In genomic region chr9:98033273-98033855, GRCm38 (mm10) we compare ENCODE assay signal across 8 mouse cellular contexts. TPM values are rescaled to one million over a fixed set of nuclear protein-coding genes. Genes with fewer than 3 reads are reported as not detected.
DNase-seq lines count a peak whose midpoint lies in the region; ATAC-seq lines count a peak whose summit lies in the region.

No protein-coding gene starts in this region.

- peak overlapping the region; percentile 60 for H3K9ac ChIP-seq in heart, embryonic 14.5 days (ENCODE audit: low read length)
- H3K9ac ChIP-seq in midbrain, embryonic 14.5 days (replicated peaks; ENCODE audit: low read length), result peak overlapping the region; percentile 72

- peak; percentile 67 to 79 for DNase-seq in cerebellum, postnatal 10 days
- DNase-seq in kidney, postnatal 14 days, result peak; percentile 69
- peak; percentile 69 for DNase-seq in midbrain, embryonic 14.5 days
- DNase-seq in frontal cortex, postnatal 14 days (ENCODE audit: low spot score in 2 of 2), result no peak

- peaks cover 16% of the 10 kb centered on the region for H3K4me1 ChIP-seq in megakaryocyte, embryonic 14.5 days
- peaks cover 3 to 8% of the 10 kb centered on the region in 2 experiments; a peak in 3 of 4 replicates for H3K4me1 ChIP-seq in heart, embryonic 14.5 days (ENCODE audit: control insufficient read depth in 2 of 2, insufficient read depth in 2 of 2, low read length in 2 of 2)
- peaks cover 11% of the 10 kb centered on the region for H3K4me1 ChIP-seq in midbrain, embryonic 14.5 days (ENCODE audit: control insufficient read depth, insufficient read depth, low read length)

- no peak overlapping the region for H3K27ac ChIP-seq in heart, embryonic 14.5 days (replicated peaks in 1 of 2; ENCODE audit: control insufficient read depth in 1 of 2, insufficient read depth in 1 of 2, low read depth in 2 of 2, low read length in 2 of 2)
- H3K27ac ChIP-seq in midbrain, embryonic 14.5 days (replicated peaks; ENCODE audit: low read depth, low read length), result peak overlapping the region; percentile 78

- H3K27me3 ChIP-seq in megakaryocyte, embryonic 14.5 days (replicated peaks), result peaks cover 47% of the 10 kb centered on the region
- H3K27me3 ChIP-seq in heart, embryonic 14.5 days (ENCODE audit: control insufficient read depth, insufficient read depth, low read length), result peaks cover 49% of the 10 kb centered on the region
- H3K27me3 ChIP-seq in midbrain, embryonic 14.5 days (ENCODE audit: control insufficient read depth, insufficient read depth, low read length), result peaks cover 15% of the 10 kb centered on the region; the same call in 1 of the 2 replicates

- WGBS in heart, embryonic 14.5 days, result 1% methylated on average over 38 of the region's 38 CpGs
- under 1% methylated on average over 38 of the region's 38 CpGs for WGBS in midbrain, embryonic 14.5 days

- H3K4me3 ChIP-seq in megakaryocyte, embryonic 14.5 days (replicated peaks), result peak overlapping the region; percentile 87
- H3K4me3 ChIP-seq in heart, embryonic 14.5 days (ENCODE audit: control insufficient read depth in 1 of 2, insufficient read depth in 1 of 2, low read depth in 1 of 2, low read length in 2 of 2), result peak overlapping the region; percentile 60 to 61
- H3K4me3 ChIP-seq in midbrain, embryonic 14.5 days (replicated peaks; ENCODE audit: low read depth, low read length), result peak overlapping the region; percentile 68

- H3K4me2 ChIP-seq in heart, embryonic 14.5 days (ENCODE audit: low read length), result peak overlapping the region; percentile 95
- H3K4me2 ChIP-seq in midbrain, embryonic 14.5 days (ENCODE audit: low read length), result peak overlapping the region; percentile 96

- H3K9me3 ChIP-seq in megakaryocyte, embryonic 14.5 days, result 0 out of 2 replicates have a peak, but pooled peaks cover 5% of the 10 kb centered on the region
- H3K9me3 ChIP-seq in heart, embryonic 14.5 days (ENCODE audit: control insufficient read depth, low read length), result no peaks in the 10 kb centered on the region
- no peaks in the 10 kb centered on the region for H3K9me3 ChIP-seq in midbrain, embryonic 14.5 days (ENCODE audit: control insufficient read depth, low read length)

- no peaks in the 10 kb centered on the region for H3K36me3 ChIP-seq in megakaryocyte, embryonic 14.5 days (replicated peaks; ENCODE audit: low read length)
- H3K36me3 ChIP-seq in heart, embryonic 14.5 days (ENCODE audit: control insufficient read depth, insufficient read depth, low read length), result no peaks in the 10 kb centered on the region
- no peaks in the 10 kb centered on the region for H3K36me3 ChIP-seq in midbrain, embryonic 14.5 days (ENCODE audit: control insufficient read depth, insufficient read depth, low read length)

- ATAC-seq in megakaryocyte, adult 5-6 weeks (ENCODE audit: poor library complexity, severe bottlenecking), result no peak
- ATAC-seq in heart, embryonic 14.5 days (ENCODE audit: insufficient number of reproducible peaks, insufficient read depth, low FRiP score, low read depth), result peak; percentile 63; the same call in 1 of the 2 replicates
- ATAC-seq in midbrain, embryonic 14.5 days (ENCODE audit: low FRiP score, low TSS enrichment), result peak; percentile 49; the same call in 1 of the 2 replicates
- ATAC-seq in erythroid progenitor cell, adult 5-6 weeks (replicated peaks; ENCODE audit: low FRiP score, poor library complexity, severe bottlenecking), result no peak

RNA-seq across cellular contexts. Expression of gene Clstn2, which starts 0.4 kb away (rescaled TPM):
- not detected in 2 replicates for polyA plus RNA-seq in megakaryocyte, embryonic 14.5 days (2012; ENCODE audit: insufficient read depth, low replicate concordance)
- total RNA-seq in megakaryocyte, adult 5-6 weeks (2015), result not detected in 2 replicates
- total RNA-seq in megakaryocyte, adult 5-6 weeks (2017), result not detected in 2 replicates
- 0.40 and 0.46 TPM in 2 replicates for polyA plus RNA-seq in heart, embryonic 14.5 days (2014; fragmentation: Nextera tagmentation; extraction: Ambion mirVana)
- 8.3 and 8.9 TPM in 2 replicates for polyA plus RNA-seq in midbrain, embryonic 14.5 days (2014; fragmentation: Nextera tagmentation; extraction: Ambion mirVana)
- total RNA-seq in erythroid progenitor cell, adult 5-6 weeks (2015; ENCODE audit: low replicate concordance), result not detected in 2 replicates
- not detected in 2 replicates for total RNA-seq in erythroid progenitor cell, adult 5-6 weeks (2017; ENCODE audit: low replicate concordance)

Comparison
In these comparisons a context has a peak if more than half of its experiments do, and no peak if none do; other contexts are left out.
1. ATAC-seq: peak in heart, embryonic 14.5 days (single experiment) and midbrain, embryonic 14.5 days (single experiment); none in megakaryocyte, adult 5-6 weeks (single experiment) and erythroid progenitor cell, adult 5-6 weeks (single experiment).
2. DNase-seq: peak in cerebellum, postnatal 10 days (2 of 2), kidney, postnatal 14 days (single experiment) and midbrain, embryonic 14.5 days (single experiment); none in frontal cortex, postnatal 14 days (0 of 2).
3. Peak in every context shown above with its lines, with median percentiles within 50 percentile points of each other: H3K4me3 ChIP-seq.